Mouse (Mus musculus) hindbrain, embryonic 16.5 days (tissue): Measurements from ENCODE around the gene Rbms2. TPM values are rescaled to one million over a fixed set of nuclear protein-coding genes. Genes with fewer than 3 reads are reported as not detected.

Experiments used
- ATAC-seq: fragments of 200-750 bp; cut with Nextera tagmentation; 2 replicates; pipeline ENCODE4 v1.8.0; 2017; ENCODE audit warnings: moderate TSS enrichment, moderate library complexity
- H3K27ac ChIP-seq: fragments of 300-500 bp; sonication (generic); 2 replicates; pipeline ENCODE4 v1.5.1; 2014; ENCODE audit warnings: low read depth, mild to moderate bottlenecking, control low read depth, low read length, moderate library complexity
- H3K27me3 ChIP-seq: fragments of 300-500 bp; sonication (generic); replicated peaks from 2 replicates; pipeline ENCODE4 v1.6.1; 2014; ENCODE audit warnings: low read length; ENCODE audit not compliant: control insufficient read depth, insufficient read depth
- H3K36me3 ChIP-seq: fragments of 300-500 bp; sonication (generic); 2 replicates; pipeline ENCODE4 v1.6.1; 2014; ENCODE audit warnings: mild to moderate bottlenecking, low read length, moderate library complexity, mixed read lengths; ENCODE audit not compliant: control insufficient read depth, insufficient read depth
- H3K4me1 ChIP-seq: fragments of 300-500 bp; sonication (generic); 2 replicates; pipeline ENCODE4 v1.6.1; 2014; ENCODE audit warnings: low read depth, low read length; ENCODE audit not compliant: control insufficient read depth, insufficient read depth
- H3K4me2 ChIP-seq: fragments of 300-500 bp; sonication (generic); 2 replicates; pipeline ENCODE4 v1.6.1; 2014; ENCODE audit warnings: mild to moderate bottlenecking, low read length, control low read depth, moderate library complexity
- H3K4me3 ChIP-seq: fragments of 300-500 bp; sonication (generic); 2 replicates; pipeline ENCODE4 v1.5.1; 2014; ENCODE audit warnings: mild to moderate bottlenecking, low read length, control low read depth, moderate library complexity
- H3K9ac ChIP-seq: fragments of 300-500 bp; sonication (generic); 2 replicates; pipeline ENCODE4 v1.6.1; 2014; ENCODE audit warnings: low read depth, mild to moderate bottlenecking, control low read depth, low read length, moderate library complexity
- H3K9me3 ChIP-seq: fragments of 300-500 bp; sonication (generic); 2 replicates; pipeline ENCODE4 v1.6.1; 2014; ENCODE audit warnings: mild to moderate bottlenecking, low read length, moderate library complexity; ENCODE audit not compliant: control insufficient read depth
- WGBS: fragments of 180-500 bp; shearing (Covaris S2); extraction: QIAGEN DNeasy Blood & Tissue Kit; methylation state at CpG from one replicate; pipeline ENCODE4 v1.1.7; 2014; 5-methylcytosine and 5-hydroxymethylcytosine counted together
- polyA plus RNA-seq: library from polyadenylated mRNA; unstranded; fragments of >200 nt; fragmentation: Nextera tagmentation; extraction: Ambion mirVana; gene quantifications from 2 replicates; pipeline ENCODE4 v1.2.1, GENCODE M21; 2015

The Rbms2 gene
- polyA plus RNA-seq, 1 experiment from 2014 or later: 8.2 TPM

GRCm38 (mm10) chr10:128097587-128097971 is 82.5 kb downstream of the Rbms2 start:
- WGBS: 0% methylated on average over 13 of the region's 13 CpGs
- ATAC-seq: no peak
- H3K27me3 ChIP-seq: no peaks in the 10 kb centered on the region

DNA sequence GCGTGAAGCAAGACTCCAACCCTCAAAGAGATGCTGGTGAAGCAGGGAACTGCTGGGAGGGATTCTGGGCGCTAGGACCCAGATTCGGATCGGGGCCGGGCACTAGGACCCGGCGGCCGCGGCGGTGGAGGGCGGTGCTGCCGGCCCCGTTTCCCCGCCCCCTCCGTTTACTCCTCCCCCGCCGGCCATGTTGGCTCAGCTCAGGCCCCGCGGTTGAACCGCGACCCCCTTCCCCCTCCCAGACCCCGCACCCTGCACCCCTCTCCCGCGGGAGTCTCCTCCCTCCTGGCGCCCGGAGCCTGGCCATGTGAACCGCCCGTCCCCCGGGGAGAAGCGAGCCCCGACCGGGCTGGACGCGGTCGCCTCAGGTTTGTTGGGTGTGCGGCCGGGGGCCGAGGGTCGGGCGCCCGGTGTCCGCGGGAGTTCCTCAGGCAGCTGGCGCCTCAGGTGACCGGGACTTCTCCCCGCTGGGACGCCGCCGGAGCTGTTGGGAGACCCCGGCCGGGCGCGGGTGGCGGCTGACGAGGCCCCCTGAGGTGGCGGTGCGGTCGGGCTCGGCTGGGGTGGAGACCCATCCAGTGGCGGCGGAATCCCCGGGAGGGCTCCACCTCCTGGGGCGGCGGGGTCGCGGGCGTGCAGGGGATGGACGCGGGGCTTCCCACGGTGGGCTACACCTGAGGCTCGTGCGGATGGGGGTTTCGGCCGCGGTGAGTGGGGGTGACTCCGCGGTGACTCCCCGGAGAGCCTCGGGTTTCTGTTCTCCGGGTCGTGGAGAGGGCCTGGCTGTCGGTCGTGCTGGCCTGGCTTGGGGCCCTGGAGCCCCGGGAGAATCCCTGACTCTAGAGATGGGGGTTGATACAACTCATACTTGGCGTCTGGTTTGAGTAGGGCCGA is 83.2 kb downstream of the Rbms2 start:
- Histone ChIP-seq H3K9ac (peak overlapping the region; percentile 94), H3K4me3 (peak overlapping the region; percentile 89), H3K27me3 (no peaks in the 10 kb centered on the region), H3K4me1 (peaks cover 27% of the 10 kb centered on the region), H3K27ac (peak overlapping the region; percentile 87), H3K9me3 (no peaks in the 10 kb centered on the region), H3K4me2 (peak overlapping the region; percentile 61), H3K36me3 (no peaks in the 10 kb centered on the region)
- peak; percentile 79 for ATAC-seq
- under 1% methylated on average over 58 of the region's 86 CpGs for WGBS

More at GRCm38 (mm10) chr10:128097587-128097971, 82.5 kb downstream of the Rbms2 start:
- Histone ChIP-seq H3K27ac (peak overlapping the region; percentile 87), H3K36me3 (no peaks in the 10 kb centered on the region), H3K9me3 (no peaks in the 10 kb centered on the region), H3K9ac (peak overlapping the region; percentile 94), H3K4me1 (peaks cover 25% of the 10 kb centered on the region), H3K4me3 (peak overlapping the region; percentile 89), H3K4me2 (peak overlapping the region; percentile 61)

DNA sequence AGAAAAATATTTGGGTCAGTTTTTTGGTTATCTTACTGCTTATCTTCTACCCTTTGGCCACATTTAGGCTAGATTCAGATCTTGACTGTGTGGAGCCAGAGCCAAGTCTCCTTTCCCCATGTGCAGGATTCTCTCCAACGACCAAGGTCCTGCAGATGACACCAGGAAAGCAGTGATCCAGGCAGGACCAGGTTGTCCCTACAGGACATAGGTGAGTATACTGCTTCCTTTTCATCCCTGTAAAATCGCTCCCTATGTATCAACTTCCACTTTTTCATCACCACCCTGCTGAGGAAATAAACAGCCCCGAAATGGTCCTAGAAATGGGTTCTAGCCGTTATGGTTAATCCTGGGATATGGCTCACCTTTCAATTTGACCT is 83.8 kb downstream of the Rbms2 start:
- no peaks in the 10 kb centered on the region for H3K27me3 ChIP-seq
- H3K4me1 ChIP-seq: peaks cover 34% of the 10 kb centered on the region
- H3K4me2 ChIP-seq: peak overlapping the region; percentile 16; the same call in 1 of the 2 replicates
- no peaks in the 10 kb centered on the region for H3K9me3 ChIP-seq
- 27% methylated on average over 4 of the region's 4 CpGs for WGBS
- H3K36me3 ChIP-seq: no peaks in the 10 kb centered on the region
- no peak for ATAC-seq
- no peak overlapping the region for H3K27ac ChIP-seq
- no peak overlapping the region for H3K4me3 ChIP-seq
- no peak overlapping the region for H3K9ac ChIP-seq

DNA sequence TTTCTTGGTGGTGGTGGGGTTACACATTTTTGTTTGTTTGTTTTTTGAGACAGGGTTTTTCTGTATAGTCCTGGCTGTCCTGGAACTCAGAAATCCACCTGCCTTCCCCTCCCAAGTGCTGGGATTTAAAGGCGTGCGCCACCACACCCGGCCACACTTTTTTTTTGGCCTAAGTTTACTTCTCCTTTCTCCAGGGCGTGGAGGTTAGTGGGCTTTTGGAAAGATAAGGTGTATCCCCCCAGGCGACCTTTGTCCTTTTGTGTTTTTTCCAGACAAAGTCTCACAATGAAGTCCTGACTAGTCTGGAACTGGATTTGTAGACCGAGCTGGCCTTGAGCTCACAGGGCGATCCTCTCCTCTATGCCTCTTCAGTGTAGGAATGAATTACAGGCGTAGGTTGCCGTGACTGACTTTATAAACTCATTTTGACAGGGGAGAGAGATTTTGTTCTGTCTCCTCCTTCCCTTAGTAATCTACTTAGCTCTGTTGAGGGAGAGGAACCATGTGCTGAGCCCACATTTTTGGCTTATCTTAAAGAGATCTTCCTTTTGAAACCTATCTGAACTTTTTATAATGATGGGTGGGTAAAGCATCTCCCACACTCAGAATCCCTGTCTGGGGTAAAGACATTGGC is 85.0 kb downstream of the Rbms2 start:
- Histone ChIP-seq H3K36me3 (peaks cover 5% of the 10 kb centered on the region; the same call in 1 of the 2 replicates), H3K27me3 (no peaks in the 10 kb centered on the region), H3K4me2 (no peak overlapping the region; the same call in 1 of the 2 replicates), H3K9me3 (no peaks in the 10 kb centered on the region), H3K9ac (no peak overlapping the region), H3K4me3 (no peak overlapping the region), H3K4me1 (peaks cover 40% of the 10 kb centered on the region), H3K27ac (no peak overlapping the region)
- WGBS: 35% methylated on average over 9 of the region's 9 CpGs
- no peak for ATAC-seq

DNA sequence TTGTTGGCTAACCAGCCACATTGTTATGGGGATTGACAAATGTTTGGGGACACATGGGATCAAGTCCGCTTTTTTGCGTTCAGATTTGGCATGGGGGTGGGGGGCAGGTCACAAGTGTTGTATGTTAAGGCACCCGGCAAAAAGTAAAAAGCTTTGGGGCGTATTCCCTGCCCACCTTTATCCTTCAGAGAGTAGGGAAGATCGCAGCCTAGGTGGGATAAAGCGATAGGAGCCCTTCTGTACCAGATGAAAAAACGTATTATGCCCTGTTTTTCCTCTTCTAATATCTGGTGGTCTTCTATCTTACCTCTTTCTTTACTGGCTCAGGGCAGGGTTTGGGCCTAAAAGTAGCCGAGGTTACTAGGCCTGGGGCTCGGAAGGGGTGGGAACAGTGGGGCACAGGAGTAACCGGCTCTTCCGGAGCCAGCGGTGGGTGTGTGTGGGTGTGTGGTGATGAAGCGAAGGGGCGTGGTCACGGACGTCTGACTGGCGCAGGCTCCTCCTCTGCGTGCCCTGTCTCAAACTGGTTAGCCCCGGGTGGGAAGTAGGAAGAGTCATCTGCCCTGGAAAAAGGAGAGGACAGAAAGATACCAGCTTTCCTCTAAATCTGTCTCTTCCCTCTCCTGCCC is 85.6 kb downstream of the Rbms2 start:
- Histone ChIP-seq H3K4me1 (peaks cover 40% of the 10 kb centered on the region), H3K27ac (no peak overlapping the region), H3K36me3 (peaks cover 12% of the 10 kb centered on the region), H3K4me2 (peak overlapping the region; percentile 92), H3K4me3 (peak overlapping the region; percentile 26), H3K9me3 (no peaks in the 10 kb centered on the region), H3K27me3 (no peaks in the 10 kb centered on the region), H3K9ac (peak overlapping the region; percentile 45; the same call in 1 of the 2 replicates)
- WGBS: 9% methylated on average over 19 of the region's 19 CpGs
- ATAC-seq: peak; percentile 40

DNA sequence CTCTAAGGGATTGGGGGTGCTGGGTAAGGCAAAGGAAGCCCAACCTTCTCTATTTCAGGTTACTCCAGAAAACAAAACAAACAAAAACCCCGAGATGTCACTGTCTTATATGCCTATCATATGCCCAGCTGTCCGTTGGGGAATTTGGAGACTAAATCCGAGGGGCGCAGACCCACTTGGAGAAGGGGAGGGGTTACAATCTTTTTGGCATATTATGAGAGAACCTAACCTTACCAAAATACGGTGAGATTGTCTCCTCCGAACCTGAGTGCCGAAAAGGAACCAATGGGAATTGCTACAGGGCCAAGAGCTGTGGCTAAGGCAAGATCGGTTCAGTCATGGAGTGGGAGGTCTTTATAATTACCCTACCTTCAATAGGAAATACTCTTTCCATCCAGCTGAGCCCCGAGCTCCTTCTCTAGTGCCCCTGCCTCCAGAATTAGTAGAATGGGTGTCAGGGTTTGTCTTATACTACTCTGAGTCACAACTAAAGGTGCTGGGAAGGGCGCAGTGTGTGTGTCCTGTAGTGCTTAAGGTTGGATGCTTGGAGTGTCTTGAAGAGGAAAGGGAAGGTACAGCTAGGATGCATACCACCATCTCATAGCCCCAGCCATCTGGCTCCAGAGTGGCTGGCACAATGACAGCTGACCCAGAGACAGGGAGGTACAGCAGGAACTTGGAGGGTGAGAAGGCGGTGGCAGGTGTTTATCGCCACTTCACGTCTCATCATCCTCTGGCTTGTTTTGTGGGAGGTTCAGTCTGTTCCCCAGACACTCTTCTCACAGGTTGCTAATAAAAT is 86.4 kb downstream of the Rbms2 start:
- WGBS: 18% methylated on average over 13 of the region's 13 CpGs
- Histone ChIP-seq H3K4me3 (peak overlapping the region; percentile 79), H3K27ac (peak overlapping the region; percentile 89), H3K4me2 (peak overlapping the region; percentile 92), H3K9me3 (no peaks in the 10 kb centered on the region), H3K27me3 (no peaks in the 10 kb centered on the region), H3K36me3 (peaks cover 18% of the 10 kb centered on the region), H3K4me1 (peaks cover 38% of the 10 kb centered on the region), H3K9ac (peak overlapping the region; percentile 87)
- no peak for ATAC-seq

- H3K9ac ChIP-seq: peak overlapping the region; percentile 87
- WGBS: under 1% methylated on average over 81 of the region's 88 CpGs
- peak overlapping the region; percentile 79 for H3K4me3 ChIP-seq
- H3K27me3 ChIP-seq: no peaks in the 10 kb centered on the region
- peaks cover 29% of the 10 kb centered on the region for H3K4me1 ChIP-seq
- peak; percentile 52 for ATAC-seq
- H3K36me3 ChIP-seq: peaks cover 27% of the 10 kb centered on the region
- peak overlapping the region; percentile 92 for H3K4me2 ChIP-seq
- no peaks in the 10 kb centered on the region for H3K9me3 ChIP-seq
- peak overlapping the region; percentile 89 for H3K27ac ChIP-seq
Measured at GRCm38 (mm10) chr10:128092506-128093495, 87.3 kb downstream of the Rbms2 start.
